Mouse (Mus musculus) frontal cortex, postnatal 10 days (tissue): ENCODE measurements at regions not wholly inside any gene's neighbourhood (a gene's known extent, or its start where the extent isn't known, plus 50 kb on each side); places are given as distances from the start of the nearest gene placed in this dataset.

Experiments
- DNase-seq, 2 experiments: peaks; one replicate each; pipeline ENCODE4 v3.0.0; 2022; ENCODE audit warnings: low spot score in 2 of 2, mixed read lengths in 1 of 2

DNA sequence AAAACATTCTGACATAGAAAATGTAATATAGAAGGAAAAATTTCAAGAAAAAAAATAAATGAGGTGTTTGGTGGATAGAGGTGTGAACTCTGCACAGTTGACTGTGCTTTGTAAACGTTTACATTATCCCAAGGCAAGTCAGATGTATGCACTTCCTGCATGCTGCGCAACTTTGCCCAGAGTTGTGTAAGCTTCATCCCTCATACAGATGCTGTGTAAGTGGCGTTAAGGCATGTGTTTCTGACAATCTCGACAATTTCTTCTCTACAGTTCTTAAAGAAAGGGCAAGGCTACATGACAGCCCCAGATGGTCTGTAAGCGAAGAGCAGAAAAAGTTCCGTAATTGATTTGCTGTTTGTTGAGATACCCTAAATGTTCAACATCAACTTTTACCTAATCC is 476.6 kb upstream of the Pitx2 start:
- no peak for DNase-seq

DNA sequence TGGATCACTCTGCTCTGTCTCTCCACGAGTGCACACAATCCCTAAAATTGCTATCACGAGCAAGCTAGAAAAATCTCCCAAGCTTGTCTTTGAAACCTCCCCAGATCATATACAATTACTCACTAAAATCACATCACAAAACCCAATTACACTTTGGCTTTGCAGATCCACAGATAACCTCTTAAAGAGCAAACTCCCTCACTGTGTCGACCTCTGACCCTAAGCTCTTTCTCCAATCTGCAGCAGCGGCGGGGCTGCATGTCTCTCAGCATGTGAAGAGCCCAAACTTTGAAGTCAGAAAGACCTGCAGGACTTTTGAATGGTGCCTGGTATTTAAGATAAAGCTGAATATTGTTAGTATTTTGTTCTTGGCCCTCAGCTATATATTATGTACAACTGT is 479.4 kb upstream of the Pitx2 start:
- DNase-seq = no peak

DNA sequence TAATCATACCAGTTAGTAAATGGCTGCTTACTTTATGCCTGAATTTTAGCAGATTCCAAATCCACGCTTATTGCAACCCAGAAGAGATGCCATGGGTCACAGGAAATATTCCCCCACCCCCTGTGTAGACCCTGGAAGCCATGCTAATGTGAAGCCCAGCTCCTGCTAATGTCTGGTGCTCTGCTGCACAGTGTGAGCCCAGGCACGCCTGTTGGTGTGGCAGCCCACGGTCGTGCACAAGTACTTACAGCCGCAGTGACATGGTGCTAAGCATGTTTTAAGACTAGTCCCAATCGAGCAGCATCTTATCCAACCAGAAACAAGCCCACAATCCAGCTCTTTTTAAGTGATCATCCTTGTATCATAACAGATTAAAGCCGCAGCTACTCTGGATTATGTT is 480.5 kb upstream of the Pitx2 start:
- DNase-seq = no peak

DNA sequence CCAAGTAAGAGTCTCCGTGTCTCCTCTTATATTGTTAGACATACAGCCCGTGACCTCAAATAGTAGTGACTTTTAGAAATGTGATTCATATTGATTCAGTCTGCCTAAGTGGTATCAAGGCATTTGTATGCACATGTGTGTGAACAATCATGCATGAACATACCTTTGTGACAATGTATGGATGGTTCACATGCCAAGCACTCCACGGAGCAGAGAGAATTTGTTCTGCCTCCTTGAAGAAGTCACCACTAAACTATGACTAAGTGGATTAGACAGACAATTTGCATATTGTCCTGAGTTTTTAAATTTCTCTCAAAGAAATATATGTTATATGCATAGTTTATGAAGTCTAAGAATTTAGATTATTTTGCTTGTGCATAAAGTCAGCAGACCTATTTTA is 492.4 kb upstream of the Pitx2 start:
- no peak for DNase-seq

DNA sequence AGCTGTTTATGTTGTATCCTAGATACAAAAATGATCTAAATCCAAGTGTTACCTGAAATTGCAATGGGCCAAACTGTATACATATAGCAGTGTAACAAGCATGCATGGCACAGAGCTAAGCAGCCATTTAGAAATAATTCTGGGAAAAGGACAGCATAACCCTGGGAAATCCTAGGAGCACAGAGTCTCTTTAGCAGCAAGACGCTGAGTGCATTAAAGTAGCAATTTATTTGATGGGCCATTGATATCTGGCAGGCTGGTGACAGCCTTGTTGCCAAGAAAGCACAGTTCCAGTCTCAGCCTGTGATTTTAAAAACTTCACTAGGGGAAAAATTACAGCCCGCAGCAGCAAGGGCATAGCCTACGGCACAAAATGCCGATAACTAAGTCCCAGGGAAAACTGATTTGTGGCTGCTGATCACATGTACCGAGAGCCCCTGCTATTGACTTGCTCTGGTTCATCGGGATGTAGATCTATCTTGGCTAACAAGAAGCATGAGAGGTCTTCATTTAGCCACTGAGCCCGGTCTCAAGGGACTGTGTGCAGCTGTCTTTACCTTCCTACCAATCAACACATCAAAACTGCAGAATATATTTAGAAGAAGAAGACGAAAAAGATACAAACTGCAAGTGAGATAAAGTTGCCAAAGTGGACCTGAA is 531.1 kb upstream of the Pitx2 start:
- DNase-seq = no peak

DNA sequence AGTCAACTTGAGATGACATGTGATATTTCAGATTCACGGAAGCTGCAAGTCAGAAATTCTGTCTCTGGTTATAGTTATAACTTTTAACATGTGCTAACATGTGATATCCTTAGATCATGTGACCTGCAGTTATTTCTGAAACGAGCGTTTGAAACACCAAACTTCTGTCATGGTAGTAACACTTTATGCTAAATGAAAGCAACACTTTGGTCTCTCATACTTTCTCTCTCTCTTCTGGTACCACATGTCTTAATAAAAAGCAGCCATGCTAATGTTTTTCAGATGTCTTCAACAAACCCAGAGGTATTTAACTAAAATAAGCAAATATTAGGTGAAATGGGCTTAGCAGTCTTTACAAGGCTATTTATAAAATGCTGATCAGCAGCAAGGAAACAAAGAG is 534.5 kb upstream of the Pitx2 start:
- DNase-seq = no peak

DNA sequence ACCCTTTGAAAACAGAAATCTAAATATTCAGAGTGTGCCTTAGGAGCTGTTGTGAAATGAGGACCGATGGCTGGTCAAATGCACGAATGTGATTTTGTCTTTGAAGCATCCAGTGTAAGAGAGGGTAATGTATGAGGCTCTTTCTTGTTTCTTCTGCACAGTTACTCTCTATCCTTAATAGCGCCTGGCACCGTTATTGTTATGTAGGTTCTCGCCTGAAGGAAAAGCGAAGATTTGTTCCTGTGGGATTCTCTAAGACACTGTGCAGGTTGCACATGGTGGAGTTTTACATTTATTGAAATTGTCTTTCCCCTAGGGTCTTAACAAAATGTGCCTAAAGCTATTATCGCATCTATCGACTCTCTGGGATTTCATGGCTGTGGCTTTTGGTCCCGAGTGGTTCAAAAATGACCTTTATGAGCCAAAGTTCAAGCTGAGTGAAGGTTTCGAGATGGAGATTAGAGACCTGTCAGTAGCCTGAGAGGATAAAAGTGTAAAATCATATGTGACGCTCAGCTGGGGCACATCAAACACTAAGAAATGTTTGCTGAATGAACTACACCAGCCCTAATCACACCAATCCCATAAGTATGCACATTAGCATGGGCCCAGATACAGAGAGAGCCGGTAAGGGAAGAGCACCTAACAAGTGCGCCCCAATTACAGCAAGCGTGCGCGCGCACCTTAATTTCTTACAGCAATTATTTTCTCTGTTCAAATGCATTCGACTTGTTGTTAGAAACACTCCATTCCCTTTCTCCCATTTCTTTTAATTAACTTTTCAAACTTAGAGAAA is 562.5 kb upstream of the Pitx2 start:
- no peak for DNase-seq

DNA sequence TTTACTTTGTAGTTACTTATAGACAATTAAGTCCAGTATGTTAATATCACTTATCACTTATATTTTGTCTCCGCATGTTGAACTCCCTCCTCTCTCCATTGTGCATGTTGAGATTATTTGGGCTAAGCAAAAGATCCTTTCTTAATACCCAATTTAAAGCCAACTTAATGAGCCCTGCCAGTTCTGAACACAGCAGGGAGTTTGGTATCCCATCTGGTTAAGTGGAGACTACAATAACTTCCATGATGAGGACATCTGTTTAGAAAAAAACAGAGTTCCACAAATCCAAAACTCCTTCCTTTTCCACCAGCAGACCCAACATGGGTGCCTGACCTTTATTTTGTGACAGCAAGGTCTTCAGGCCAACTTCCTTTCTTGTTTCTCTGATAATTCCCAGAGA is 572.0 kb upstream of the Pitx2 start:
- DNase-seq = no peak

DNA sequence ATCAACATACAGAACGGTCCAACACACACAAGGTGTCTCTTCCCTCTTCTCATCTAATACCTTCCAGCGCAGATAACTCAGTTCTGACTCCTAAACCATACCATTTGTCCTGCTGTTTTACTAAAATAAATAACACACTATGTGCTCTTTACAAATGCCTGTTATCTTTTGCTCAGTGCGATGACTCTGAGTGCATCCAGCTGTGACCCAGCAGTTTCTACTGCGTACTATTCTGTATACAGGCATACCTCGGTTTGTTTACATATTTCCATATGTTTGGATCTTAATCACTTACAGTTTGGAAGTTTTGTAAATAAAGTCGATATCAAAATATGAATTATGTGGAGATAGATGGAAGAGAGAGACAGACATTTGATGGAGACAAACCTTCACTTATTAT is 583.0 kb upstream of the Pitx2 start:
- no peak for DNase-seq

DNA sequence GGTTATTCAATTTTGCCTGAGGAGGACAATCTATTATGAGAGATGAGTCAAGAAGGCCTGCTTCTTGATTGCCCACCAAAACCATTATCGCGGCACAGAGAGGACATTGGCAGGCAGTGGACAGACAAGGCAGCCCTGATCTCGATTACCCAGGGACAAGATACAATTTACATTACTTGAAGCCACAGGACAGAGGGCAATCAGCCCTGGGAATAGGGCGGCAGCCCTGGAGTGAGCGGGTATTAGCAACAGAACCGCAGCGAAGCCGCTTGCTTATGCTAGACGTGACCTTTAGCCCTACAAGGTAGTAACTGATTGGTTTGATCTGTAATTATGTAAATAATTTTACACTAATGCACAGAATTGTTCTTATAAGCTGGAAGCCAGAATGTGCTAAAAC is 586.0 kb upstream of the Pitx2 start:
- no peak for DNase-seq

DNA sequence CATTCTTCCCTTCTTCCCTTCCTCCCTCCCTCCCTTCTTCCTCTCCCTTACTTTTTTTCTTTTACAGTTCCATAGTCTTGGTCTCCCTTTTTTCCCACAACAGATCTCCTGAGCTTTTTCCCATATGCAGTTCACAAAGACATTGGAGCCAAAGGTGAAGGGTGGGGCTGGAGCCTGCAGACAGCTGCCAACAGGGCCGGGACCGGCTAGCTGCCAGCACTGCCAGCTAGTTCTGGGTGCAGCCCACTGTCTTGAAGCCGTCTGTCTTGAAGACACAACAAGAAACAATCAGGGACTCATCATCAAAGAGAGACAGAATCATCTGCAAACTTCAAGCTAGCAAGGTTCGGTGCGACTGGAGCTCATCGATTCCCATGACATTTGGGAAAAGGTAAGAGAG is 588.9 kb upstream of the Pitx2 start:
- DNase-seq = no peak

DNA sequence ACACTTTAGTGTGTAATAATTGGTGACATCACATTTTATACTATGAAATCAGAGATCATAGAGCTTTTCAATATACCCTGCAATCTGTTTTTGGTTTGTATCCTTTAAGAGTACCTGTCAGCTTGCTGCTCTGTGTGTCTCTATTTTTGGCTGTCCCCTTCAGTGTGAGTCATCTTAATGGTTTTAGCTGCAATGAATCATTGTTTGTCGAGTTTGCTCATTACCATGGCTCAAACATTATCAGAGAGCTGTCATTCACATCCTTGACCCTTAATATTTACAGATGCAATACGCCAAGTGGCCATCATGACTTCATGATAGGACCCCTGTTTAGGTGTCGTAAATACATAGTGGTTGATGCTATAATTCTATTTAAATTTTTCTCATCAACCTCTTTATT is 591.0 kb upstream of the Pitx2 start:
- no peak for DNase-seq

DNA sequence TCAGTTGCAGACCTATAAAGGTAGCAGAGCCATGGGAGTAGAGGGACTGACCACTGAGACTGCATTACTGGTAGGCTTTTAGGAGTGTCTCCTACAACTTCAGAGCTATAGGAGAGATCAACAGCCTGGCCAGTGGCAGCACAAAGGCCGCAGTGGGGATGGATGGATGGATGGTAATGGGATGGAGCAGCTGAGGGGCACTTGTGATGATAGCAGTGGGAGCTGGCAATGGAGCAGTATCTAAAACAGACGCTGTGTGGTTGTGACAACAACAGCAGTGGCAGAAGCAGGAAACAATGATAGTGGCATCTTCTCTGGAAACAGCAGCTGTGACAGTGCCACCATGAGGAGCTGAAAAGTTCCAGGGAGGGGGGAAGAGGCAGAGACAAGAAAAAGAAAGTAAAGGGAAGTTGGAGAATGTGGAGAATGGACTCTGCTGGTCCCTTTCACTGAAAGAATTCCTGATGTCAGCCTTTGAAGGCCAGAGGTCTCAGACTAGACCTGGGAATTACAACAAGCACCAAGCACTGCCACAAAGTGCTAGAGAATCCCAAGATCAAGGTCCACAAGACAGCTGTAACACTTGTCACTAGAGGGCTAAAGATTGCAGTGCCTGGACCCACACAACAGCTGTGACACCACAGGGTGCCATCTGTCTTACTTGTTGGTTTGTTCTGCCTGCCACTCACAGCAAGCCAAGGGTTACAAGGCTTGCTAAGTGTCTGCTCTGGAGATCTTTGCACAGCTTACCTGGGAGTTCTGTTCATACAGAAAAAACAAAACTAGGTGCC is 624.1 kb upstream of the Pitx2 start:
- DNase-seq = no peak

DNA sequence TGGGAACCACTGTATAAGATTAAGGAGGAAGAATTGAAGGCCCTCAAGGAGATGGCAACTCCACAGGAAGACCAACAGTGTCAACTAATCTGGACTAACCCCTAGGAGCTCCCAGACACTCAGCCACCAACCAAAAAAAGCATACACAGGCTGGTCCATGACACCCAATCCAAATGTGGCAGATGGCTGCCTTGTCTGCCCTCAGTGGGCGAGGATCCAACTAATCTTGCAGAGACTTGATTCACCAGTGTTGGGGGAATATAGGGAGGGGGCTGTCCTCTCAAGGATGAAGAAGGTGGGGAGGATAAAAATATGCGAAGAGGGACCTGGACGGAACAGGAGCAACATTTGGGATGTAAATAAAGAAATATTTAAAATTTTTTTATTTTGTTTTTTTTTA is 629.1 kb upstream of the Pitx2 start:
- no peak for DNase-seq

DNA sequence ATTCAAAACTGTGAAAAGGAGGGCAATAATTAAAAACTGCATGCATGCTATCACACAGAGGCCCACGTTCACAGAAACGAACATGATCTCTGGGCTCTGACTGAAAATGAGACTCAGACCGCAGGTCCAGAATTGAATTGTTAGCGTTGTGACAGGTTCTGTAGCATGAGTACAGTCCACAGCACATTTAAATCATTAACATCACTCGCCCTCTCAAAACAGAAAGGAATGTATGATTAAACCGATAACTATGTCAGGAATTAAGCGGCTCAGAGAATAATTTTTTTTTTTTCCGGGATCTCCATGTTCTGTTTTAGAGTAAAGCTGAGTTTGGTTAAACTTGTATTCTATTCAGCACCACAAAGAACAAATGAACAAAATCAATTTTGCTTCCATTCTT is 634.3 kb upstream of the Pitx2 start:
- DNase-seq = no peak

DNA sequence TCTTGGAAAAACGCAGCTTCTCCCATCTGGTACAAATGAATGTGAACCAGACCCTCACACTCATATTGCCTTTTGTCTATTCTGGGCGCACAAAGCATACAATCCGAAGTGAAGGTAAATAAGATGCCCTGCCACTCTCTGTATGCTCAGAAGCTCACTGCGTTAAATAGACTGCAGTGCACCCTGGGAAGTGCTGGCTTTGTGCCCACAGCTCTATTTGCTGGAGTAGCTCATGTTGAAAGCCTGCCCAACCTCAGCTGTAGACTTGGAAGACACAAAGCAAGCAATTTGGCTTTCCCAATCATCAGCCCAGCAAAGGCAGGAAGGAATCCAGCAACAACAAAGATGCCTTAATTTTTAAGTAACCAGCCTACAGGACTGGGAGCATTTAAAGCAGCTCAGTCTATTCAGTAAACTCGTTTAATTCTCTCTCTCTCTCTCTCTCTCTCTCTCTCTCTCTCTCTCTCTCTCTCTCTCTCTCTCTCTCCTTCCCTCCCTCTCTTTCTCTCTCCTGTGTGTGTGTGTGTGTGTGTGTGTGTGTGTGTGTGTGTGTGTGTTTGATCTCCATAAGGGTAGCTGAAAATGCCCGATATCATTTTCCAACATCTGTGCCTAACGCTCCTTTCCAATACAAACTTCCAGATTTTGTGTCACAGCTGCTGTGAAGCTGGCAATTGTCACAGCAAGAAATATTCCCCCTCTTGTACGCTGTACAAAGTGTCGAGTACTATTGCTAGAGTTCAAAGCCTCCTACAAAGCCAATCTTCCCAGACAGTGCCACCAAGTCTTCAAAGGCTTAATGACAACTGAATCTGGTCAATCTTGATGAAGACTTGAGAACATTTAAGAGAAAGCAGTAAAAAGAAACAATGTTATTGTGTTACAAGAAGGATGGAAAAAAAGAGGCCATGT is 650.5 kb upstream of the Fam241a start:
- peak; percentile 73 to 74 for DNase-seq

DNA sequence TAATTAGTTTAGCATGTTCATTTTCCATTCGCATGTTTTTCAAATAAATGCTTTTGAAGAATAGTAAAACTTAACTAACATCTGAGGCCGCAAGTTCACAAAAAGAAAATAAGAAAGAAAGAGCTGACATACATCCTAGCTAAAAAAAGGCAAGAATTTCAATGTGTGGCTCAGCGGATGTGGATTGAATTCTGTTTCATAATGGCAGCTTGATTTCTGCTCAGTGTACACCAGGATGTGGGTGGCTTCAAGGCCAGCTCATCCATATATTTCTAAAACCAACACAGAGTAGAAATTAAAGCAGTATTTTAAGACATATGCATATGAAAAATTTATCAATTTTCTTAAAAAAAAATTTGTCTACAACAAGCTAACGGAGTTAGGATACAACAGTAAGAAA is 629.3 kb upstream of the Fam241a start:
- DNase-seq = no peak

DNA sequence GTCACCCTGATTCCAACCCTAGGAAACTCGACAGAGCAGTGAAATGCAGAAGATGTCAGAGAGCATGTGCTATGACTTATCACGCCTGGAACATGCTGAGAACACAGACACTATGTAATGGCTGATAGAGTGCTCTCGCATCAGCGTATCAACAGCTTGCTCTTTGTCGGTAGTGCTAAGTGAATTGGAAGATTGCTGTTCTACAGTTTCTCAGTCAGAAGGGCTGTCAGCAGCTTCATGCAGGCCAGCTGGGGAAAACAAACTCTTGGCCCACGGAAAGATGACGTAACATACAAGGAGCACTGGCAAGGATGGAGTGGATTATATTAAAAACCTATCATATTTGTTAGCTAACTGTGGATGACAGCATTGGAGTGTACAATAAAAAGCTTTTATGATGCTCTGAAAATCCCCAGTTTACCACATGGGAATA is 624.6 kb upstream of the Fam241a start:
- peak; percentile 31 to 39 for DNase-seq

DNA sequence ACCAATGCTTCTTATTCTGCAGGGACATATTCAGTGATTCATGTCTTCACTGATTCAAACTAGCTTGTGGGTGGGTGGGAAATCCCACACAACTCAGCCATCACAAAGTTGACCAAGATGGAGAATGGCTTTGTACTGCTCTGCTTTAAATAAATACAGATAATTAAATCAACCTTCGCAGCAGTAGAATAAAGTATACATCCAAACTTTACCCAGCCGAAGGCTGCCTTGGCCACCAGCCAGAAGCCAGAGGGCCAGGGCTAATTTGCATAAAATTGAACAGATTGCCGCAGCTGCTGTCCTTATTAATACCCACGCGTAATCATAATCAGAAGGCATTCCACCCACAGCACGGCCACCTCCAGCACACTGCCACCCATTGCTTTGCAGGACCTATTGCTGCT is 623.8 kb upstream of the Fam241a start:
- peak; percentile 15 to 22 for DNase-seq

DNA sequence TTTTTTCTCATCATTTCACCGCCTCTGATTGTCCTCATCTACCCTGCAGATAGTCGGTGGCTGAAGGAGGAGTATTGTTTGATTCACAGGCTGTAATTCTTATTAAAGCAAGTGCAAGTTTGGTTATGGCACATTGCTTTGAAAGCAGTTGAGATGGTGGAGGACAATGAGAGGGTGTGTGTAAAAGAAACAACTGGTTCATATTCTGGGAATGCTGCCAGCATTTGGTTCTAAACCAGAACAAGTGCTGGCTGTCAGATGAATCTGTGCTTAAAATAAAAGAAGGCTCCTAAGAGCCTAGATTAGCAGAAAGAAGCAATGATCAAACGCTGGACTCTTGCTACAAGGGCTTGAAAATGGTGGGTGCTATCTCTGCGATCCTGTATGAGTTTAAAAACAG is 622.7 kb upstream of the Fam241a start:
- no peak for DNase-seq

DNA sequence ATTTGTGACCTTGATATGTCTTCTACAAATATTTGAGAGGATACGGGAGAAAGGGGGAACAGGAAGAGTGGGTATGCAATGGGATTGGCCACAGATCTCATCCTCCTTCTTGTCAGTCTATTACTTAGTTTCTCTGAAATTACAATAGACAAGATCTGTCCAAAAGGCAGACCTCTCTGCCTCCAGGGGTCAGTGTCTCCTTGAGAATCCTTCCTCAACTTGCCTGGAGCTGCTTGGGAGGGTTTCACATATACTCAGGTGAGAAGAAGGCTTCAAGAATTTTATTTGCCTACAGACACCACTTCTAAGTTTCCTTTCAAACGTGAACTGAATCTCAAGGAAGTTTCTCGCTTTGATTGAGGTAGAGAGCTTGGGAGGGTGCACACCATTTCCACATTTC is 575.0 kb upstream of the Fam241a start:
- DNase-seq = no peak

DNA sequence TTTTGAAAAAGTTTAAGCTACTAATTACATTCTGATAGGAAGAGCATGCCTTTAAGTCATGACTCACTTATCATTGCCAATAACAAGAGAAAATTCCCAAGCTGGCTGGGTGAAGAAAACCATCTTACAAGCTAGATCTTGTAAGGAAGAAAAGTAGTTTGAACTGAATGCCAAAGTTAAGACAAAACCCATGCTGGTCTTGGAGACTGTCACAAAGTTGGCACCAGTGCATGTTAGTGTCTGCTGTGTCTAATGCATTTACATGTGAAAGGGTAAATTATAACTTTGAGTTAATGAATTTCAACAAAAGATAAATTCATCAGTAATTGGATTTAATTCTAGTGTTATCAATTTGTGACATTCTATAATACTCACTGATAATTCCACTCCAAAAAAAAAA is 533.6 kb upstream of the Fam241a start:
- DNase-seq = no peak
